Mouse (Mus musculus) embryonic fibroblast, embryonic 13.5 days (primary cell): ENCODE data around the gene Lrrn4cl. TPM values are rescaled to one million over a fixed set of nuclear protein-coding genes. Genes with fewer than 3 reads are reported as not detected.
A peak's percentile ranks its signal among the peaks of the same experiment; 100 is the strongest.
"Not testable (repeated sequence)": the region's sequence is repeated elsewhere in the genome, so short reads cannot be mapped to it uniquely, and the experiment has no call there.

Source experiments
- H3K27ac ChIP-seq: 2 replicates; pipeline ENCODE4 v1.5.1; 2012; ENCODE audit warnings: low read length, control low read depth, inconsistent platforms; ENCODE audit not compliant: insufficient read depth
- H3K4me1 ChIP-seq: 2 replicates; pipeline ENCODE4 v1.6.1; 2011; ENCODE audit warnings: low read length; ENCODE audit not compliant: control insufficient read depth, insufficient read depth
- H3K4me3 ChIP-seq: 2 replicates; pipeline ENCODE4 v1.5.1; 2011; ENCODE audit warnings: mild to moderate bottlenecking, control low read depth, low read length; ENCODE audit not compliant: insufficient read depth
- CTCF ChIP-seq: IDR thresholded peaks from 2 replicates; pipeline ENCODE4 v1.5.1; 2011; ENCODE audit warnings: mild to moderate bottlenecking, control low read depth, low read length, moderate library complexity, borderline replicate concordance; ENCODE audit not compliant: insufficient read depth
- POLR2A ChIP-seq: IDR thresholded peaks from 2 replicates; pipeline ENCODE4 v1.6.1; 2011; ENCODE audit warnings: low read depth, mild to moderate bottlenecking, control low read depth, low read length, moderate library complexity
- polyA plus RNA-seq: library from polyadenylated mRNA; stranded (reverse); fragments of >200 nt; gene quantifications from 2 replicates; pipeline ENCODE4 v1.2.4, GENCODE M21; 2011; ENCODE audit warnings: low read depth; ENCODE audit not compliant: missing spikeins, insufficient read length

Gene Lrrn4cl
- polyA plus RNA-seq, 1 experiment = 5.9 TPM

DNA sequence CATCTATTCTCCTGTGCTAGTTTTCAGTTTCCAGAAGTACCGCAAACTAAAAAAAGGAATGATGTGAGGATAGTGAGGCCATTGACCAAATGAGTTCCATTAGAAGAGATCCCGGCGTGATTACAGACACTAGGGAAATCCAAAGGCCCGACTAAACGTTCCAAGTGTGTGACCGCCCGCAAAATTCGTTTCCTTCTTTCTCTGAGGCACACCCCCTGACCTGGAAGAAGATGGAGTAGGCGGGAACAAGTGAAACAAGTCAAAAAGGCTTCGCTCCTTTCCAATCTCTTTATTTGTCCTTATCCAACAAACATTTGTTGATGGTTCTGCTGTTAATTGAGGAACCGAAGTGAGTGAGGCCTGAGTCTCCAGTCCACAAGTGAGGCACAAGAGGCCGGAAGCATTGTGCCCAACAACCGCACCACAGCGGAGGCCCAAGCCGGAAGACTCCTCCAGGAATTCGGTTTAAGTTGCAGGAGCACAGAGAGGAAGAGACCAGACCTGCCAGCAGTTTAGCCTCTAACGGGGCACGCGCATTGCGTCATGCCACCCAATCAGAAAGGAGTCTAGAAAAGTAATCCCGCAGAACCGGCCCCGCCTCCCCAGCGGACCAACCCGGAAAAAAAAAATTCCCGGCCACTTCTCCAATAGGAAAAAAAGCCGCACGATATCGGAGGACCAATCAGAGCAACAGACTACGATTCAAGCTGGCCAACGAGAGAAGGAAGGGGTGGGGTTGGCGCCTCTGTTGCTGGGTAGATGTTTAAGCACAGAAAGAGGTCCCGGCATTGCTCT lies 31.6 kb upstream of the Lrrn4cl start, which contains the start of gene Ttc9c:
Ttc9c (minus strand) TSS at position 533 of the 795 bp plus-strand sequence.
- H3K4me3 ChIP-seq = peak within 1 kb of the TSS; percentile 95
- no peak for TF ChIP-seq CTCF
- TF ChIP-seq POLR2A = peak; percentile 81
- H3K4me1 ChIP-seq = no peaks in the 10 kb centered on the region; the same call in 1 of the 2 replicates
- H3K27ac ChIP-seq = peak within 1 kb of the TSS; percentile 97

DNA sequence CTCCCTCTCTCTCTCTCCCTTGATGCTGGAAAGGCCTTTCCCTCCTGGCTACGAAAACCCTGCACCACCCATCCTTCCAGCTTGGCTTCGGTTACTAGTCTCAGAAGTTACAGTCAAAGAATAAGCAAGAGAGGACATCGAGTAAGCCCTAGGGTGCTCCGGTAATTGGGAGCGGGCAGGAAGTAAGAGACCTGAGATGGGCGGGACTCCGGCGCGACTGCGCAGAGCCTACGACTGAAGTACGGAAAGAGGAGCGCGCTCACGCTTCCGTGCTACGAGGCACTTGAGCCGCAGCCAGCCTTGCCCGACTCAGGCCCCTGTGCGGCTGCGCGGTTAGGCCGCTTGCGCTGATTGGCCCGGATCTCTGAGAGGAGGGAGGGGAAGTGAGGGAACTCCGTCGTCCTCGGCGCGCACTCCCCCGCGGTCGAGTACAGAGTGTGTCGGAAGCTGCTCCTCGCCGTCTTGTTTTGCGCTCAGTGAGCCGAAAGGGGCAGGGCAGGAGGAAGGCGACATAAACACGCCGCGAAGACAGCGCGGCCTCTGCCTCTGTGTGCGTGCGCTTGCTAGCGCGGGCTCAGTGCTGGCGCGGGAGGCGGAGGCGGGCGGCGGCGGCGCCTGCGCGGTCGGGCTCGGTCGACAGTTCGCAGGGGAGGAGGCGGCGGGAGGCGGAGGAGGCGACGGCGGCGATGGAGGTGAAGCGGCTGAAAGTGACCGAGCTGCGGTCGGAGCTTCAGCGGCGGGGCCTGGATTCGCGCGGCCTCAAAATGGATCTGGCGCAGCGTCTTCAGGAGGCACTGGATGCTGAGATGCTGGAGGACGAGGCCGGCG lies 30.8 kb upstream of the Lrrn4cl start, which contains the start of gene Hnrnpul2:
Hnrnpul2 (plus strand) TSS at position 415 of the 828 bp plus-strand sequence.
- TF ChIP-seq CTCF (no peak), POLR2A (peak; percentile 97)
- Histone ChIP-seq H3K4me3 (peak within 1 kb of the TSS; percentile 95), H3K4me1 (no peaks in the 10 kb centered on the region), H3K27ac (peak within 1 kb of the TSS; percentile 97)

DNA sequence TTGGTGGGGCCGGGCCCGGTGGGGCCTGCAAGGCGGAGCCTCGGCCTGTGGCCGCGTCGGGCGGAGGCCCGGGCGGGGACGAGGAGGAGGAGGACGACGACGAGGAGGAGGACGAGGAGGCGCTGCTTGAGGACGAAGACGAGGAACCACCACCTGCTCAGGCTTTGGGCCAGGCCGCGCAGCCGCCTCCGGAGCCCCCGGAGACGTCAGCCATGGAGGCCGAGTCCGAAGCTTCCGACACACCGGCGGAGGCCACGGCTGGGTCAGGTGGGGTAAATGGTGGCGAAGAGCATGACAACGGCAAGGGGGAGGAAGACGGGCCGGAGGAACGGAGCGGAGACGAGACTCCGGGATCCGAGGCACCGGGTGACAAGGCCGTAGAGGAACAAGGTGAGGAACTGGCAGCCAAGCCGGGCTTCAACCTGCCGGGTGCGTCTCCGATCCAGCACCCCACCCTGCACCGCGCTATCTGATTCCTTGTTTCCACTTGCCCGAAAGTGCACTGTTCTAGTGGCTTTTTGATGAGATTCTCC lies 30.1 kb upstream of the Lrrn4cl start:
- peak overlapping the region; percentile 95 for H3K4me3 ChIP-seq
- H3K27ac ChIP-seq = peak overlapping the region; percentile 92
- no peak for TF ChIP-seq CTCF
- no peak for TF ChIP-seq POLR2A
- H3K4me1 ChIP-seq = no peaks in the 10 kb centered on the region

DNA sequence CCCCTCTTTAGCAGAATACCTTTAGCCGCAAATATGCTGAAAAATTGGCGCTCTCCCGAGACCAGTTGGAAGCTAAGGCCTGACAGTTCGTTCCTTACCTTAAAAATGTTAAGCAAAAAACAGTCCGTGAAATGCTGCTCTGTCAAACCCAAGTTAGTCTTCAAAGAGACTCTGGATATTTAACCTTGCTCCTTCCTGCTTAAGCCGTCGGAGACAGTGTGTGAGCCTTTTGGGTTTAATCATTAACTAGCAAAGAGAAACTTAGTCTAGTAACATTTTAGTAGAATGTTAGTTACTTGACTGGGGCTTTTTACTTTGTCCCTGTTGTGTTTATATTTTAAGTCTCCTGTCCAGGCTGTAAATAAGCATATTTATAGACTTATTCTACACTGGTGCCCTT lies 29.4 kb upstream of the Lrrn4cl start:
- Histone ChIP-seq H3K4me3 (peak overlapping the region; percentile 95), H3K4me1 (no peaks in the 10 kb centered on the region), H3K27ac (peak overlapping the region; percentile 92; the same call in 1 of the 2 replicates)
- TF ChIP-seq POLR2A = no peak
- no peak for TF ChIP-seq CTCF

DNA sequence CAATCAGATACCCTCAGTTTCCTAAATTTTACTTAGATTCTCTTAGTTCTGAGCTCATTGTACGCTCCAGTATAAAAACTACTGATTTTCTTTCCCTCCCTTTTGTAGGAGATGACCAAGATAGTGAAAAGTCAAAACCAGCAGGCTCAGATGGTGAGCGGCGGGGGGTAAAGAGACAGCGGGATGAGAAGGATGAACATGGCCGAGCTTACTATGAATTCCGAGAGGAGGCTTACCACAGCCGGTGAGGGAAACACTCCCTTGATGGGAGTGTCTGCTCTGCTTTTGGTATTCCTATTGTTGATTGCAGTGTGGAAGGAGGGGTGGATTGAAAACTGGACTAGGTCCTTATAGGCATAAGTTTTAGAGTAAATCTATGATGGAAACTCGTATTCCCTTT lies 27.9 kb upstream of the Lrrn4cl start:
- TF ChIP-seq CTCF (no peak), POLR2A (no peak)
- Histone ChIP-seq H3K27ac (no peak overlapping the region), H3K4me3 (peak overlapping the region; percentile 23), H3K4me1 (no peaks in the 10 kb centered on the region)

DNA sequence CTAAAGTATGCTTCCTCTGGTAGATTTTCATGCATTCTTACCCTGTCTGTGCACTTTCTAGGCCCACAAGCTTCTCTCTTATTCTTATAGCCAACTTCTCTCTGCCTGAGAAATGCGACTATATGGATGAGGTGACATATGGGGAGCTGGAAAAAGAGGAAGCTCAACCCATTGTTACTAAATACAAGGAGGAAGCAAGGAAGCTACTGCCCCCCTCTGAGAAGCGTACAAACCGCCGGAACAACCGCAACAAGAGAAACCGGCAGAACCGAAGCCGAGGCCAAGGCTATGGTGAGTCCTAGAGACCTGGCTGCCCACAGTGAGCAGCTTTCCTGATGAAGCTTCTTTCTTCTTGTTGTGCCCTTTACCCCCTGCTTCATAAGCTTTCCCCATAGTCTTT lies 20.9 kb upstream of the Lrrn4cl start, which contains the start of gene AC129217.1:
AC129217.1 (plus strand) TSS at position 114 of the 400 bp plus-strand sequence.
- H3K4me1 ChIP-seq = no peaks in the 10 kb centered on the region
- no peak within 1 kb of the TSS for H3K27ac ChIP-seq
- TF ChIP-seq CTCF (no peak), POLR2A (no peak)
- H3K4me3 ChIP-seq = no peak within 1 kb of the TSS

DNA sequence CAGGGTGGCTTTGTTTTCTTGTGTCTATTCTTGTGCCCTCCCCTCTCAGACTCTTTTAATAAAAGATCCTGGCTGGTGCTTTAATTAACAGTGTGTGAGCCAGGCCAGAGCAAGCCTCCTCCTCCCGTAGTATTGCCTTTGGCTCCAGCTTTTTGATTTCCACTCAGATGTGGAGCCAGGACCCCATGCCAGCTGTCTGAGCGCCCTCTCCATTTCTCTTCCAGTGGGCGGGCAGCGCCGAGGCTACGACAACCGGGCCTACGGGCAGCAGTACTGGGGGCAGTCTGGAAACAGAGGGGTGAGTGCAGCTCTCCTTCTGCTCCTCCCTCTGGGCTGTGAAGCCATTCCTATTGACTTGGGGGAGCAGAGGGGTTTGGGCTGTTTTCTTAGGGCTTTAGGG lies 19.9 kb upstream of the Lrrn4cl start:
- H3K27ac ChIP-seq = no peak overlapping the region
- TF ChIP-seq POLR2A = no peak
- no peak for TF ChIP-seq CTCF
- H3K4me1 ChIP-seq = no peaks in the 10 kb centered on the region
- H3K4me3 ChIP-seq = no peak overlapping the region

DNA sequence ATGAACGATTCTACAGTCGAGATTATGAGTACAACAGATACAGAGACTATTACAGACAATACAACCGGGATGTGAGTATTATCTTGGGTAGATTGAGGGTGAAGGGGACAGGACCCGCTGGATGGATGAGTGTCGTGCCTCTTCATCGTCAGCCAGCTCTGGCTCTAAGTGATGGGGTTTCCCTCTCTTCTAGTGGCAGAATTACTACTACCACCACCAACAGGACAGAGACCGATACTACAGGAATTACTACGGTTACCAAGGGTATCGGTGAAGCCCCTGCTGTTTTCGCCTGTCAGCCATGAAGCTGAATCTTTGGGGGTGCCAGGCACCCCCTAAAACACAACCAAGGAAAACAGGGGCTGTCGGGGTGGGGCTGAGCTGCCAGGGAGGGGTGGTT lies 19.3 kb upstream of the Lrrn4cl start:
- no peak for TF ChIP-seq POLR2A
- Histone ChIP-seq H3K4me3 (no peak overlapping the region), H3K27ac (no peak overlapping the region), H3K4me1 (no peaks in the 10 kb centered on the region)

DNA sequence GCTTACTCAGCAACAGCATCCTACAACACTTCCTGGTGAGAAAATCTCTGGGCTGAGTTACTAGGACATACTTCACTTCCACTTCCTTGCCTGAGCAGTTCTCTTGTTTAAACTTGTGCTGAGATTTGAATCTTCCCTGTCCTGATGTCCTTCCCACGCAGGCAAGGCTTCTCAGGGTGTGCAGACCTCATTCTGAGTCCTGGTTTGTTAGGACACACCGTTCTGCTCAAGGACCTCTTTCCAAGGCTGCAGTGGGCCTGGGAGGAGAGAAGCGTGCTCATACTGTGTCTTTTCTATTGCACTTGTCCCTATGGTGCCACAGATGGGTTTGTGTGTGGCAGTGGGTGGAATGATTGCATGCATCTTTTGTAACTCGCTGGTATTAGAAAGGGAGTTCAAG lies 17.6 kb upstream of the Lrrn4cl start:
- Histone ChIP-seq H3K4me3 (no peak overlapping the region), H3K27ac (no peak overlapping the region), H3K4me1 (no peaks in the 10 kb centered on the region)
- TF ChIP-seq POLR2A (no peak), CTCF (no peak)

DNA sequence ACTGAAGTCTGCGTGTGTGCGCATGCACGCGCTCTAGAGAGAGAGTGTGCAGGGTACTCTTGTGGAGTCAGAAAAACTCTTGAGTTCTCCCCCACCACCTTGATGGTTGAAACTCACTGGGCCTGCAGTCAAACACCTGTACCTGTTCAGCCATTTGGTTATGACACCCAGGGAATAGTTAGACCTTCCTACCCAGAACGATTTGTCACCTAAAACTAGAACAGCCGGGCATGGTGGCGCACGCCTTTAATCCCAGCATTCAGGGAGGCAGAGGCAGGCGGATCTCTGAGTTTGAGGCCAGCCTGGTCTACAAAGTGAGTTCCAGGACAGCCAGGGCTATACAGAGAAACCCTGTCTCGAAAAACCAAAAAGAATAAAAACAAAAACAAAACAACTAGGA lies 14.2 kb upstream of the Lrrn4cl start:
- not testable (repeated sequence) for H3K4me3 ChIP-seq, H3K27ac ChIP-seq, H3K4me1 ChIP-seq
